Mouse (Mus musculus): ENCODE results near the gene Rusc1. TPM values are rescaled to one million over a fixed set of nuclear protein-coding genes. Genes with fewer than 3 reads are reported as not detected.

Rusc1 gene
- polyA plus RNA-seq, 1 experiment: 0.49 TPM

- Histone ChIP-seq H3K27me3 (ENCODE audit: control insufficient read depth) (no peaks in the 10 kb centered on the region), H3K36me3 (ENCODE audit: control insufficient read depth) (peaks cover 2% of the 10 kb centered on the region; the same call in 1 of the 2 replicates), H3K9me3 (ENCODE audit: control insufficient read depth, low read length) (no peaks in the 10 kb centered on the region), H3K4me3 (replicated peaks) (no peak overlapping the region), H3K4me1 (ENCODE audit: control insufficient read depth) (peaks cover 48% of the 10 kb centered on the region)
- TF ChIP-seq GATA1 (IDR thresholded peaks at IDR 0.05; ENCODE audit: low read length): no peak
These were observed 31.1 kb upstream of the Rusc1 start for GRCm38 (mm10) chr3:89124241-89124640.

GRCm38 (mm10) chr3:89123313-89123712 is 30.2 kb upstream of the Rusc1 start:
- no peak for TF ChIP-seq TAL1 (IDR thresholded peaks at IDR 0.05; ENCODE audit: low read length)
- no peak for TF ChIP-seq GATA1 (IDR thresholded peaks at IDR 0.05; ENCODE audit: low read length)
- no peaks in the 10 kb centered on the region for H3K9me3 ChIP-seq (ENCODE audit: control insufficient read depth, low read length)
- H3K4me1 ChIP-seq (ENCODE audit: control insufficient read depth): peaks cover 40% of the 10 kb centered on the region
- H3K27me3 ChIP-seq (ENCODE audit: control insufficient read depth): no peaks in the 10 kb centered on the region
- no peaks in the 10 kb centered on the region for H3K36me3 ChIP-seq (ENCODE audit: control insufficient read depth)
- no peak overlapping the region for H3K4me3 ChIP-seq (replicated peaks)

- peaks cover 2% of the 10 kb centered on the region for H3K36me3 ChIP-seq (ENCODE audit: control insufficient read depth)
- peaks cover 45% of the 10 kb centered on the region for H3K4me1 ChIP-seq (ENCODE audit: control insufficient read depth)
- H3K4me3 ChIP-seq (replicated peaks): no peak overlapping the region
These were observed 22.4 kb upstream of the Rusc1 start for GRCm38 (mm10) chr3:89115522-89115921.

GRCm38 (mm10) chr3:89113058-89113457 is 19.9 kb upstream of the Rusc1 start:
- peaks cover 35% of the 10 kb centered on the region for H3K4me1 ChIP-seq (ENCODE audit: control insufficient read depth)
- no peak overlapping the region for H3K4me3 ChIP-seq (replicated peaks)
- H3K36me3 ChIP-seq (ENCODE audit: control insufficient read depth): peaks cover 2% of the 10 kb centered on the region
- no peaks in the 10 kb centered on the region for H3K9me3 ChIP-seq (ENCODE audit: control insufficient read depth, low read length)
- H3K27me3 ChIP-seq (ENCODE audit: control insufficient read depth): peaks cover 3% of the 10 kb centered on the region; the same call in 1 of the 2 replicates
- TF ChIP-seq GATA1 (IDR thresholded peaks at IDR 0.05; ENCODE audit: low read length) (no peak), TAL1 (IDR thresholded peaks at IDR 0.05; ENCODE audit: low read length) (no peak)

More at GRCm38 (mm10) chr3:89115522-89115921, 22.4 kb upstream of the Rusc1 start:
- Histone ChIP-seq H3K9me3 (ENCODE audit: control insufficient read depth, low read length) (no peaks in the 10 kb centered on the region), H3K27me3 (ENCODE audit: control insufficient read depth) (peaks cover 3% of the 10 kb centered on the region; the same call in 1 of the 2 replicates)
- TF ChIP-seq GATA1 (IDR thresholded peaks at IDR 0.05; ENCODE audit: low read length) (no peak), TAL1 (IDR thresholded peaks at IDR 0.05; ENCODE audit: low read length) (no peak)

- Histone ChIP-seq H3K4me3 (replicated peaks) (no peak overlapping the region), H3K36me3 (ENCODE audit: control insufficient read depth) (no peaks in the 10 kb centered on the region), H3K27me3 (ENCODE audit: control insufficient read depth) (no peaks in the 10 kb centered on the region), H3K9me3 (ENCODE audit: control insufficient read depth, low read length) (no peaks in the 10 kb centered on the region), H3K4me1 (ENCODE audit: control insufficient read depth) (peaks cover 3% of the 10 kb centered on the region)
- TF ChIP-seq TAL1 (IDR thresholded peaks at IDR 0.05; ENCODE audit: low read length): no peak
- no peak for TF ChIP-seq GATA1 (IDR thresholded peaks at IDR 0.05; ENCODE audit: low read length)
These were observed 15.0 kb upstream of the Rusc1 start for GRCm38 (mm10) chr3:89108146-89108545.

- Histone ChIP-seq H3K9me3 (ENCODE audit: control insufficient read depth, low read length) (no peaks in the 10 kb centered on the region), H3K4me3 (replicated peaks) (no peak overlapping the region), H3K27me3 (ENCODE audit: control insufficient read depth) (no peaks in the 10 kb centered on the region), H3K36me3 (ENCODE audit: control insufficient read depth) (no peaks in the 10 kb centered on the region), H3K4me1 (ENCODE audit: control insufficient read depth) (peaks cover 9% of the 10 kb centered on the region)
- TF ChIP-seq TAL1 (IDR thresholded peaks at IDR 0.05; ENCODE audit: low read length): no peak
- TF ChIP-seq GATA1 (IDR thresholded peaks at IDR 0.05; ENCODE audit: low read length): no peak
These were observed 14.4 kb upstream of the Rusc1 start for GRCm38 (mm10) chr3:89107545-89107944.

GRCm38 (mm10) chr3:89106881-89107280 is 13.8 kb upstream of the Rusc1 start:
- Histone ChIP-seq H3K4me3 (replicated peaks) (no peak overlapping the region), H3K9me3 (ENCODE audit: control insufficient read depth, low read length) (no peaks in the 10 kb centered on the region), H3K27me3 (ENCODE audit: control insufficient read depth) (no peaks in the 10 kb centered on the region), H3K36me3 (ENCODE audit: control insufficient read depth) (no peaks in the 10 kb centered on the region), H3K4me1 (ENCODE audit: control insufficient read depth) (peaks cover 14% of the 10 kb centered on the region)
- TF ChIP-seq GATA1 (IDR thresholded peaks at IDR 0.05; ENCODE audit: low read length) (no peak), TAL1 (IDR thresholded peaks at IDR 0.05; ENCODE audit: low read length) (no peak)

GRCm38 (mm10) chr3:89103291-89103595 is 10.1 kb upstream of the Rusc1 start:
- Histone ChIP-seq H3K9me3 (ENCODE audit: control insufficient read depth, low read length) (no peaks in the 10 kb centered on the region), H3K4me1 (ENCODE audit: control insufficient read depth) (peaks cover 46% of the 10 kb centered on the region), H3K4me3 (replicated peaks) (no peak overlapping the region), H3K27me3 (ENCODE audit: control insufficient read depth) (no peaks in the 10 kb centered on the region), H3K36me3 (ENCODE audit: control insufficient read depth) (peaks cover 25% of the 10 kb centered on the region)
- no peak for TF ChIP-seq TAL1 (IDR thresholded peaks at IDR 0.05; ENCODE audit: low read length)
- no peak for TF ChIP-seq GATA1 (IDR thresholded peaks at IDR 0.05; ENCODE audit: low read length)

- Histone ChIP-seq H3K9me3 (ENCODE audit: control insufficient read depth, low read length) (no peaks in the 10 kb centered on the region), H3K4me1 (ENCODE audit: control insufficient read depth) (peaks cover 50% of the 10 kb centered on the region), H3K4me3 (replicated peaks) (peak overlapping the region; percentile 73), H3K27me3 (ENCODE audit: control insufficient read depth) (no peaks in the 10 kb centered on the region), H3K36me3 (ENCODE audit: control insufficient read depth) (peaks cover 31% of the 10 kb centered on the region)
- TF ChIP-seq GATA1 (IDR thresholded peaks at IDR 0.05; ENCODE audit: low read length): no peak
- no peak for TF ChIP-seq TAL1 (IDR thresholded peaks at IDR 0.05; ENCODE audit: low read length)
These were observed 9.6 kb upstream of the Rusc1 start for GRCm38 (mm10) chr3:89102495-89103290.
